Comparison of ENCODE assay signal across 8 mouse cellular contexts in the genomic region with DNA sequence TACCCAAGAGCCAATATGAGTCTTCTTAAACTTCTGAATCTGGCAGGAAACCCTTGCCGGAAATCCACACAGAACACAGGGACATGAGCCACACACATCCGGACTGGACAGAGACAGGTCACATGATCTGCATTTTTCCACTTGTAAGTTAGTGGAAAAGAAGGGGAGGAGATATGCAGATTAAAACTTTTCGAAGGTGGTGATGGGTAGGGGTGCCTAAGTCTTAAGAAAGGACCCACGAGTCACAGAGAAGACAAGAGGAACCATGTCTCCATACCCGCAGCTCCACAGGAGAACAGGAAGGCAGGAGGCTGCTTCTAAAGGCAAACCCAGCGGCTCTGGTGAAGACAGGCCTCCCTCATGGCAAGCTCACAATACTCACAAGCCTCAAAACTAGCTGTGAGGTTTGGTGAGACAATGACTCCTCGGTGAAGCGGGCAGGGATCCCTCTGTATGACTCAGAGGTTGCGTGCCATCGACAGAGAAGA. TPM values are rescaled to one million over a fixed set of nuclear protein-coding genes. Genes with fewer than 3 reads are reported as not detected.
DNase-seq lines count a peak whose midpoint lies in the region; ATAC-seq and TF ChIP-seq lines count a peak whose summit lies in the region.

No protein-coding gene starts in this region.

- H3K27me3 ChIP-seq in G1E (ENCODE audit: insufficient read depth, low read length), result no peaks in the 10 kb centered on the region
- H3K27me3 ChIP-seq in forebrain, embryonic 14.5 days (replicated peaks; ENCODE audit: control insufficient read depth, insufficient read depth, low read length), result no peaks in the 10 kb centered on the region
- peaks cover under 1% of the 10 kb centered on the region for H3K27me3 ChIP-seq in hindbrain, embryonic 10.5 days (ENCODE audit: insufficient read depth, poor library complexity, severe bottlenecking)

- no peaks in the 10 kb centered on the region for H3K9me3 ChIP-seq in G1E (replicated peaks)
- H3K9me3 ChIP-seq in forebrain, embryonic 14.5 days (replicated peaks; ENCODE audit: control insufficient read depth, low read length), result no peaks in the 10 kb centered on the region
- H3K9me3 ChIP-seq in hindbrain, embryonic 10.5 days, result no peaks in the 10 kb centered on the region

- H3K36me3 ChIP-seq in G1E (replicated peaks), result no peaks in the 10 kb centered on the region
- H3K36me3 ChIP-seq in forebrain, embryonic 14.5 days (ENCODE audit: control insufficient read depth, insufficient read depth, low read length), result no peaks in the 10 kb centered on the region
- H3K36me3 ChIP-seq in hindbrain, embryonic 10.5 days, result no peaks in the 10 kb centered on the region

- peaks cover 61% of the 10 kb centered on the region for H3K4me1 ChIP-seq in G1E (ENCODE audit: insufficient read depth, low read depth, low read length)
- peaks cover 6% of the 10 kb centered on the region; the same call in 1 of the 2 replicates for H3K4me1 ChIP-seq in bone marrow, adult 2 months (ENCODE audit: control insufficient read depth, insufficient read depth, low read length)
- H3K4me1 ChIP-seq in forebrain, embryonic 14.5 days (ENCODE audit: control insufficient read depth, insufficient read depth, low read length), result peaks cover 17% of the 10 kb centered on the region
- peaks cover 32% of the 10 kb centered on the region for H3K4me1 ChIP-seq in hindbrain, embryonic 10.5 days (replicated peaks)

- TF ChIP-seq POLR2A in bone marrow, adult 2 months (IDR thresholded peaks at IDR 0.05; ENCODE audit: borderline replicate concordance, control insufficient read depth, low read depth, low read length), result no peak

- H3K9ac ChIP-seq in forebrain, embryonic 14.5 days (ENCODE audit: low read length), result peak overlapping the region; percentile 64

- peak; percentile 77 for DNase-seq in G1E (ENCODE audit: low spot score)
- peak; percentile 82 for DNase-seq in forebrain, embryonic 14.5 days (ENCODE audit: low spot score)
- peak; percentile 79 for DNase-seq in hindbrain, embryonic 10.5 days (ENCODE audit: low spot score)
- peak; percentile 78 for DNase-seq in layer of hippocampus, adult 9-11 months
- DNase-seq in lung, postnatal 36 days, result peak; percentile 94
- peak; percentile 45 for DNase-seq in ovary, postnatal 36 days (ENCODE audit: low spot score)
- DNase-seq in cerebellum, adult 11 months, result no peak

- H3K4me2 ChIP-seq in forebrain, embryonic 14.5 days (ENCODE audit: low read length), result peak overlapping the region; percentile 68

- peak; percentile 76 for ATAC-seq in G1E (ENCODE audit: extremely low read depth, insufficient number of reproducible peaks, low FRiP score, poor library complexity, severe bottlenecking)
- peak; percentile 72 for ATAC-seq in forebrain, embryonic 14.5 days

- WGBS in bone marrow, adult 2 months, result under 1% methylated on average over 10 of the region's 10 CpGs
- 2% methylated on average over 10 of the region's 10 CpGs for WGBS in forebrain, embryonic 14.5 days
- under 1% methylated on average over 10 of the region's 10 CpGs for WGBS in hindbrain, embryonic 10.5 days

- H3K27ac ChIP-seq in bone marrow, adult 2 months (ENCODE audit: control insufficient read depth, insufficient read depth, low read depth, low read length, poor library complexity), result peak overlapping the region; percentile 77
- peak overlapping the region; percentile 55 for H3K27ac ChIP-seq in forebrain, embryonic 14.5 days (ENCODE audit: low read depth, low read length)
- H3K27ac ChIP-seq in hindbrain, embryonic 10.5 days, result peak overlapping the region; percentile 96

- peak overlapping the region; percentile 74 for H3K4me3 ChIP-seq in G1E (ENCODE audit: low read depth, low read length)
- peak overlapping the region; percentile 52 for H3K4me3 ChIP-seq in bone marrow, adult 2 months (replicated peaks; ENCODE audit: control insufficient read depth, low read depth, low read length)
- H3K4me3 ChIP-seq in forebrain, embryonic 14.5 days (ENCODE audit: low read depth, low read length), result peak overlapping the region; percentile 34
- H3K4me3 ChIP-seq in hindbrain, embryonic 10.5 days, result peak overlapping the region; percentile 57

- TF ChIP-seq CTCF in G1E (IDR thresholded peaks at IDR 0.05; ENCODE audit: low read depth, low read length), result no peak
- TF ChIP-seq CTCF in bone marrow, adult 2 months (IDR thresholded peaks at IDR 0.05; ENCODE audit: control insufficient read depth, insufficient read depth, low read length), result no peak

RNA-seq across cellular contexts. Expression of gene Tpt1, which starts 10.6 kb away (rescaled TPM):
- total RNA-seq in G1E (2014; fragmentation: Nextera tagmentation), result 2,208 and 2,341 TPM in 2 replicates
- total RNA-seq in G1E (2017), result 819 and 896 TPM in 2 replicates
- polyA plus RNA-seq in G1E (2012), result 1,947 and 1,988 TPM in 2 replicates
- 2,309 and 3,063 TPM in 2 replicates for polyA plus RNA-seq in bone marrow, adult 2 months (2011; ENCODE audit: insufficient read depth, insufficient read length, low replicate concordance, missing spikeins)
- 979 and 1,156 TPM in 2 replicates for polyA plus RNA-seq in forebrain, embryonic 14.5 days (2014; fragmentation: Nextera tagmentation; extraction: Ambion mirVana)
- polyA plus RNA-seq in hindbrain, embryonic 10.5 days (2016; fragmentation: Nextera tagmentation; extraction: Ambion mirVana), result 889 and 916 TPM in 2 replicates

RNA-seq across cellular contexts. Expression of gene Slc25a30, which starts 47.5 kb away (rescaled TPM):
- total RNA-seq in G1E (2014; fragmentation: Nextera tagmentation) (33.9 and 40.4 TPM in 2 replicates), G1E (2017) (20.3 and 20.5 TPM in 2 replicates)
- polyA plus RNA-seq in G1E (2012), result 44.3 and 54.7 TPM in 2 replicates
- polyA plus RNA-seq in bone marrow, adult 2 months (2011; ENCODE audit: insufficient read depth, insufficient read length, low replicate concordance, missing spikeins), result 4.3 and 6.7 TPM in 2 replicates
- 10.0 and 11.6 TPM in 2 replicates for polyA plus RNA-seq in forebrain, embryonic 14.5 days (2014; fragmentation: Nextera tagmentation; extraction: Ambion mirVana)
- polyA plus RNA-seq in hindbrain, embryonic 10.5 days (2016; fragmentation: Nextera tagmentation; extraction: Ambion mirVana), result 6.1 and 6.6 TPM in 2 replicates
